Comparison of ENCODE assay signal across 27 mouse cellular contexts in the genomic region with DNA sequence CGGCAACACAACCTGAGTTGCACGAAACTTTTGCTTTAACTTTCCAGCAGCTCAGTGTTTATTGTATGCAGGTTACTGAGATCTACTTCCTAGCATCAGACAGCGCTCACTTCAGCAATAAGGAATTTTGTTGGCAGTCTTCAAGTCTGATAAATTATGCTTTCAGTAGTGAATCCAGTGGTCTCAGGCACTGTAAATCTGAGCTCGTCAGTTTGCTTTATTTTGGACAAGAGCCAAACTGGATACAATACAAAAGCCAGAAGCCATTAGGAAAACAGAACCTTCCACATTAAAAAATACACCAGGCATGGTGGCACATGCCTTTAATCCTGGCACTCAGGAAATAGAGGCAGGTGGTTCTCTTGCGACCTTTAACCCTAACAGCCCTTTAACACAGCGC. TPM values are rescaled to one million over a fixed set of nuclear protein-coding genes. Genes with fewer than 3 reads are reported as not detected.
A peak's percentile ranks its signal among the peaks of the same experiment; 100 is the strongest.
DNase-seq lines count a peak whose midpoint lies in the region; ATAC-seq and TF ChIP-seq lines count a peak whose summit lies in the region.
"Had no signal": no experiment of that assay in that cellular context is flagged by ENCODE, and none has a peak within 500 bp of the region (broad histone marks: within the 10 kb centered on the region; RNA-seq: fewer than 3 reads in every experiment).

No protein-coding gene starts in this region.

- H3K9me3 ChIP-seq in forebrain, embryonic 15.5 days, result no peaks in the 10 kb centered on the region
- H3K9me3 ChIP-seq in forebrain, postnatal 0 days (ENCODE audit: low read length), result no peaks in the 10 kb centered on the region
- H3K9me3 ChIP-seq in intestine, embryonic 14.5 days (ENCODE audit: control insufficient read depth, low read length), result no peaks in the 10 kb centered on the region
- H3K9me3 ChIP-seq in intestine, postnatal 0 days (ENCODE audit: control insufficient read depth), result no peaks in the 10 kb centered on the region
- H3K9me3 ChIP-seq in stomach, embryonic 14.5 days (ENCODE audit: control insufficient read depth, low read depth, low read length), result no peaks in the 10 kb centered on the region
- no peaks in the 10 kb centered on the region for H3K9me3 ChIP-seq in stomach, postnatal 0 days (ENCODE audit: control insufficient read depth, low read length)
- H3K9me3 ChIP-seq: heart, embryonic 12.5 days; hindbrain, embryonic 12.5 days; limb, embryonic 12.5 days; midbrain, embryonic 12.5 days; neural tube, embryonic 12.5 days had no signal

- ATAC-seq in forebrain, embryonic 15.5 days (replicated peaks), result 0 out of 2 replicates have a peak, but pooled peaks have one; percentile 19
- ATAC-seq in forebrain, postnatal 0 days, result no peak
- ATAC-seq in intestine, embryonic 14.5 days (replicated peaks; ENCODE audit: low FRiP score, low TSS enrichment, low read depth), result no peak
- ATAC-seq in intestine, postnatal 0 days, result no peak
- ATAC-seq in stomach, embryonic 14.5 days (ENCODE audit: insufficient number of reproducible peaks, insufficient read depth, low FRiP score, low read depth), result no peak; the same call in 1 of the 2 replicates
- no peak for ATAC-seq in stomach, postnatal 0 days (ENCODE audit: low FRiP score, low TSS enrichment)
- ATAC-seq: liver, postnatal 0 days; Patski had no signal

- DNase-seq in forebrain, postnatal 0 days, result no peak
- no peak for DNase-seq in intestine, embryonic 14.5 days (ENCODE audit: low spot score)
- no peak for DNase-seq in stomach, postnatal 0 days (ENCODE audit: low spot score)
- no peak for DNase-seq in thymus, postnatal 0 days (ENCODE audit: low spot score)
- DNase-seq in gastrocnemius, postnatal 14 days, result no peak
- DNase-seq: adrenal gland, postnatal 36 days; cerebellum, adult 11 months; cerebellum, postnatal 10 days; gastrocnemius, adult 2 months; heart, postnatal 14 days; kidney, adult 18-20 months; kidney, postnatal 4 days; liver, postnatal 0 days; lung, postnatal 10 days; right cerebral cortex, postnatal 14 days; thymus, postnatal 36 days had no signal

- no peak overlapping the region for H3K4me2 ChIP-seq in forebrain, embryonic 15.5 days (replicated peaks)
- H3K4me2 ChIP-seq in forebrain, postnatal 0 days (ENCODE audit: low read depth), result no peak overlapping the region
- H3K4me2 ChIP-seq in intestine, embryonic 14.5 days (ENCODE audit: low read length), result peak overlapping the region; percentile 20; the same call in 1 of the 2 replicates
- no peak overlapping the region for H3K4me2 ChIP-seq in intestine, postnatal 0 days (replicated peaks; ENCODE audit: low read depth)
- no peak overlapping the region for H3K4me2 ChIP-seq in stomach, embryonic 14.5 days (replicated peaks; ENCODE audit: low read depth, low read length)
- no peak overlapping the region for H3K4me2 ChIP-seq in stomach, postnatal 0 days (replicated peaks; ENCODE audit: low read depth)
- H3K4me2 ChIP-seq: heart, embryonic 12.5 days; hindbrain, embryonic 12.5 days; limb, embryonic 12.5 days; liver, embryonic 11.5 days; midbrain, embryonic 12.5 days; neural tube, embryonic 12.5 days had no signal

- peaks cover 26% of the 10 kb centered on the region for H3K36me3 ChIP-seq in forebrain, embryonic 15.5 days
- peaks cover 27% of the 10 kb centered on the region for H3K36me3 ChIP-seq in forebrain, postnatal 0 days (ENCODE audit: insufficient read depth)
- H3K36me3 ChIP-seq in intestine, embryonic 14.5 days (ENCODE audit: control insufficient read depth, insufficient read depth, low read length), result peaks cover 17% of the 10 kb centered on the region
- peaks cover 41% of the 10 kb centered on the region for H3K36me3 ChIP-seq in intestine, postnatal 0 days (ENCODE audit: control insufficient read depth, insufficient read depth)
- H3K36me3 ChIP-seq in stomach, embryonic 14.5 days (ENCODE audit: control insufficient read depth, insufficient read depth, low read length), result peaks cover 2% of the 10 kb centered on the region; the same call in 1 of the 2 replicates
- peaks cover 7% of the 10 kb centered on the region; the same call in 1 of the 2 replicates for H3K36me3 ChIP-seq in stomach, postnatal 0 days (ENCODE audit: control insufficient read depth, insufficient read depth, low read length)

- no peak for TF ChIP-seq EP300 in stomach, postnatal 0 days (optimal IDR thresholded peaks at IDR 0.05)

- no peaks in the 10 kb centered on the region for H3K27me3 ChIP-seq in forebrain, embryonic 15.5 days
- H3K27me3 ChIP-seq in forebrain, postnatal 0 days (ENCODE audit: insufficient read depth, low read length), result no peaks in the 10 kb centered on the region
- no peaks in the 10 kb centered on the region for H3K27me3 ChIP-seq in intestine, embryonic 14.5 days (replicated peaks; ENCODE audit: control insufficient read depth, insufficient read depth, low read length)
- H3K27me3 ChIP-seq in intestine, postnatal 0 days (replicated peaks; ENCODE audit: control insufficient read depth, insufficient read depth, low read length), result no peaks in the 10 kb centered on the region
- no peaks in the 10 kb centered on the region for H3K27me3 ChIP-seq in stomach, embryonic 14.5 days (ENCODE audit: control insufficient read depth, insufficient read depth, low read length)
- no peaks in the 10 kb centered on the region for H3K27me3 ChIP-seq in stomach, postnatal 0 days (ENCODE audit: control insufficient read depth, insufficient read depth, low read length)
- H3K27me3 ChIP-seq: heart, embryonic 12.5 days; hindbrain, embryonic 12.5 days; limb, embryonic 12.5 days; midbrain, embryonic 12.5 days; neural tube, embryonic 12.5 days; Patski had no signal

- WGBS in forebrain, embryonic 15.5 days, result 53% methylated on average over 6 of the region's 6 CpGs
- WGBS in forebrain, postnatal 0 days, result 45% methylated on average over 6 of the region's 6 CpGs
- 38% methylated on average over 6 of the region's 6 CpGs for WGBS in intestine, embryonic 14.5 days
- 64% methylated on average over 6 of the region's 6 CpGs for WGBS in intestine, postnatal 0 days
- 43% methylated on average over 6 of the region's 6 CpGs for WGBS in stomach, embryonic 14.5 days
- WGBS in stomach, postnatal 0 days, result 35% methylated on average over 6 of the region's 6 CpGs

- H3K27ac ChIP-seq in forebrain, embryonic 15.5 days (replicated peaks), result no peak overlapping the region
- H3K27ac ChIP-seq in forebrain, postnatal 0 days (ENCODE audit: low read depth, low read length), result no peak overlapping the region
- 0 out of 2 replicates have a peak overlapping the region, but pooled peaks have one; percentile 43 for H3K27ac ChIP-seq in intestine, embryonic 14.5 days (ENCODE audit: low read depth)
- no peak overlapping the region for H3K27ac ChIP-seq in intestine, postnatal 0 days (ENCODE audit: low read depth, low read length)
- H3K27ac ChIP-seq in stomach, embryonic 14.5 days (ENCODE audit: low read length), result 0 out of 2 replicates have a peak overlapping the region, but pooled peaks have one; percentile 6
- no peak overlapping the region for H3K27ac ChIP-seq in stomach, postnatal 0 days (replicated peaks)
- H3K27ac ChIP-seq: gastrocnemius, adult 2 months; hindbrain, embryonic 12.5 days; limb, embryonic 12.5 days; midbrain, embryonic 12.5 days; neural tube, embryonic 12.5 days had no signal

- TF ChIP-seq CTCF in forebrain, postnatal 0 days (IDR thresholded peaks at IDR 0.05; ENCODE audit: low read depth), result no peak
- no peak for TF ChIP-seq CTCF in intestine, postnatal 0 days (IDR thresholded peaks at IDR 0.05; ENCODE audit: low read depth)
- TF ChIP-seq CTCF in stomach, postnatal 0 days (IDR thresholded peaks at IDR 0.05; ENCODE audit: low read depth), result no peak

- no peak overlapping the region for H3K4me3 ChIP-seq in forebrain, embryonic 15.5 days
- H3K4me3 ChIP-seq in forebrain, postnatal 0 days (ENCODE audit: low read depth, low read length), result no peak overlapping the region
- H3K4me3 ChIP-seq in intestine, embryonic 14.5 days (ENCODE audit: low read depth, low read length), result no peak overlapping the region
- H3K4me3 ChIP-seq in intestine, postnatal 0 days (ENCODE audit: low read depth, low read length), result no peak overlapping the region
- H3K4me3 ChIP-seq in stomach, embryonic 14.5 days (ENCODE audit: low read depth, low read length), result no peak overlapping the region
- H3K4me3 ChIP-seq in stomach, postnatal 0 days (ENCODE audit: low read depth, low read length), result no peak overlapping the region
- H3K4me3 ChIP-seq: erythroblast, embryonic 14.5 days; gastrocnemius, adult 2 months; heart, embryonic 12.5 days; hindbrain, embryonic 12.5 days; limb, embryonic 12.5 days; midbrain, embryonic 12.5 days; neural tube, embryonic 12.5 days had no signal

- no peak overlapping the region for H3K9ac ChIP-seq in forebrain, embryonic 15.5 days (replicated peaks)
- no peak overlapping the region for H3K9ac ChIP-seq in forebrain, postnatal 0 days
- no peak overlapping the region for H3K9ac ChIP-seq in intestine, embryonic 14.5 days (ENCODE audit: low read length)
- H3K9ac ChIP-seq in intestine, postnatal 0 days (ENCODE audit: low read depth, low read length), result no peak overlapping the region
- H3K9ac ChIP-seq in stomach, embryonic 14.5 days (replicated peaks; ENCODE audit: low read depth, low read length), result no peak overlapping the region
- no peak overlapping the region for H3K9ac ChIP-seq in stomach, postnatal 0 days (ENCODE audit: low read length)
- H3K9ac ChIP-seq: heart, embryonic 12.5 days; hindbrain, embryonic 12.5 days; limb, embryonic 12.5 days; liver, postnatal 0 days; midbrain, embryonic 12.5 days; neural tube, embryonic 12.5 days had no signal

- intact Hi-C loops in gastrocnemius, postnatal 14 days (cut with DNase I; ENCODE audit: low total_unique reads), result no loop called here

- peaks cover 5% of the 10 kb centered on the region for H3K4me1 ChIP-seq in forebrain, embryonic 15.5 days
- no peaks in the 10 kb centered on the region for H3K4me1 ChIP-seq in forebrain, postnatal 0 days (ENCODE audit: insufficient read depth)
- peaks cover 12% of the 10 kb centered on the region for H3K4me1 ChIP-seq in intestine, embryonic 14.5 days (replicated peaks; ENCODE audit: control insufficient read depth, insufficient read depth, low read length)
- no peaks in the 10 kb centered on the region for H3K4me1 ChIP-seq in intestine, postnatal 0 days (replicated peaks; ENCODE audit: control insufficient read depth, insufficient read depth, low read length)
- peaks cover 10% of the 10 kb centered on the region for H3K4me1 ChIP-seq in stomach, embryonic 14.5 days (ENCODE audit: control insufficient read depth, insufficient read depth, low read length)
- no peaks in the 10 kb centered on the region for H3K4me1 ChIP-seq in stomach, postnatal 0 days (replicated peaks; ENCODE audit: control insufficient read depth, insufficient read depth)
- H3K4me1 ChIP-seq: midbrain, embryonic 12.5 days; neural tube, embryonic 12.5 days had no signal

RNA-seq across cellular contexts. Expression of gene Ddhd1, which starts 39.6 kb away (rescaled TPM):
- polyA plus RNA-seq in forebrain, embryonic 15.5 days (2015; fragmentation: Nextera tagmentation; extraction: Ambion mirVana), result 17.0 and 19.5 TPM in 2 replicates
- 46.7 and 50.1 TPM in 2 replicates for total RNA-seq in forebrain, postnatal 0 days (2014; rRNA removed)
- 7.2 and 12.0 TPM in 2 replicates for polyA plus RNA-seq in forebrain, postnatal 0 days (2015; fragmentation: Nextera tagmentation; extraction: Ambion mirVana)
- 13.0 and 13.1 TPM in 2 replicates for polyA plus RNA-seq in intestine, embryonic 14.5 days (2014; fragmentation: Nextera tagmentation; extraction: Ambion mirVana)
- 10.6 and 12.0 TPM in 2 replicates for polyA plus RNA-seq in intestine, postnatal 0 days (2015; fragmentation: Nextera tagmentation; extraction: Ambion mirVana)
- 10.9 and 12.2 TPM in 2 replicates for polyA plus RNA-seq in stomach, embryonic 14.5 days (2014; fragmentation: Nextera tagmentation; extraction: Ambion mirVana)
- 4.4 and 4.5 TPM in 2 replicates for polyA plus RNA-seq in stomach, postnatal 0 days (2015; fragmentation: Nextera tagmentation; extraction: Ambion mirVana)
- 6.4 and 9.5 TPM in 2 replicates for polyA plus RNA-seq in thymus, postnatal 0 days (2015; fragmentation: Nextera tagmentation; extraction: Ambion mirVana)
- 1 to 10 TPM; 4.5 to 5.3 TPM for total RNA-seq in gastrocnemius, postnatal 14 days (2021)

Comparison
In these comparisons a context has a peak if more than half of its experiments do, and no peak if none do; other contexts are left out.
1. H3K27ac ChIP-seq: peak in intestine, embryonic 14.5 days (single experiment) and stomach, embryonic 14.5 days (single experiment); none in forebrain, embryonic 15.5 days (single experiment), forebrain, postnatal 0 days (single experiment), intestine, postnatal 0 days (single experiment) and stomach, postnatal 0 days (single experiment).